Mouse (Mus musculus) MEL (cell line): ENCODE measurements at regions not wholly inside any gene's neighbourhood (a gene's known extent, or its start where the extent isn't known, plus 50 kb on each side); places are given as distances from the start of the nearest gene placed in this dataset.

Source experiments
- BHLHE40 ChIP-seq: IDR thresholded peaks from 2 replicates; pipeline ENCODE4 v1.6.1; 2012; ENCODE audit warnings: low read depth, mild to moderate bottlenecking, inconsistent platforms, low read length, improper control_type of control experiment, borderline replicate concordance
- CHD2 ChIP-seq: IDR thresholded peaks from 2 replicates; pipeline ENCODE4 v1.6.1; 2011; ENCODE audit warnings: low read length, improper control_type of control experiment
- CTCF ChIP-seq, 3 experiments: IDR thresholded peaks in 2 of 3; conservative IDR thresholded peaks in 1 of 3; 2 replicates each; pipeline ENCODE4 v1.5.1; 2011 to 2012; ENCODE audit warnings: low read length in 3 of 3, low read depth in 2 of 3, mild to moderate bottlenecking in 2 of 3, improper control_type of control experiment in 1 of 3, inconsistent platforms in 1 of 3, mixed read lengths in 1 of 3, moderate library complexity in 1 of 3; ENCODE audit not compliant: control insufficient read depth in 1 of 3, insufficient read depth in 1 of 3, poor library complexity in 1 of 3, severe bottlenecking in 1 of 3
- ELF1 ChIP-seq: IDR thresholded peaks from 2 replicates; pipeline ENCODE4 v1.6.1; 2014; ENCODE audit warnings: low read depth, mild to moderate bottlenecking, inconsistent platforms, low read length, improper control_type of control experiment, moderate library complexity
- GABPA ChIP-seq: IDR thresholded peaks from 2 replicates; pipeline ENCODE4 v1.6.1; 2012; ENCODE audit warnings: low read depth, mild to moderate bottlenecking, inconsistent platforms, low read length, improper control_type of control experiment, moderate library complexity
- HCFC1 ChIP-seq: IDR thresholded peaks from 2 replicates; pipeline ENCODE4 v1.6.1; 2012; ENCODE audit warnings: low read depth, mild to moderate bottlenecking, inconsistent platforms, low read length, improper control_type of control experiment, moderate library complexity
- KAT2A ChIP-seq: conservative IDR thresholded peaks from 2 replicates; pipeline ENCODE4 v1.6.1; 2012; ENCODE audit warnings: low read depth, low read length, improper control_type of control experiment, inconsistent platforms
- MAX ChIP-seq: IDR thresholded peaks from 2 replicates; pipeline ENCODE4 v1.6.1; 2011; ENCODE audit warnings: low read length, improper control_type of control experiment
- POLR2A ChIP-seq, 2 experiments: IDR thresholded peaks; 2 replicates each; pipeline ENCODE4 v1.6.1; 2011 to 2012; ENCODE audit warnings: low read length in 2 of 2, mild to moderate bottlenecking in 2 of 2, control low read depth in 1 of 2, improper control_type of control experiment in 1 of 2, low read depth in 1 of 2, moderate library complexity in 1 of 2; ENCODE audit not compliant: control insufficient read depth in 1 of 2, insufficient read depth in 1 of 2, poor library complexity in 1 of 2
- RCOR1 ChIP-seq: IDR thresholded peaks from 2 replicates; pipeline ENCODE4 v1.6.1; 2012; ENCODE audit warnings: low read depth, mild to moderate bottlenecking, inconsistent platforms, low read length, improper control_type of control experiment
- TBP ChIP-seq: IDR thresholded peaks from 2 replicates; pipeline ENCODE4 v1.8.0; 2011; ENCODE audit warnings: low read depth, low read length, improper control_type of control experiment
- TCF12 ChIP-seq: IDR thresholded peaks from 2 replicates; pipeline ENCODE4 v1.6.1; 2014; ENCODE audit warnings: low read depth, mild to moderate bottlenecking, inconsistent platforms, low read length, improper control_type of control experiment, moderate library complexity
- USF1 ChIP-seq: IDR thresholded peaks from 2 replicates; pipeline ENCODE4 v1.6.1; 2014; ENCODE audit warnings: low read depth, mild to moderate bottlenecking, inconsistent platforms, low read length, improper control_type of control experiment, moderate library complexity
- ZKSCAN1 ChIP-seq: IDR thresholded peaks from 2 replicates; pipeline ENCODE4 v1.6.1; 2012; ENCODE audit warnings: low read depth, mild to moderate bottlenecking, inconsistent platforms, low read length, improper control_type of control experiment, moderate library complexity

- TF ChIP-seq USF1 (no peak), CTCF (IDR thresholded peaks at IDR 0.05 in 2 of 3, conservative IDR thresholded peaks at IDR 0.05 in 1 of 3; ENCODE audit: control insufficient read depth in 1 of 3, insufficient read depth in 1 of 3, low read depth in 2 of 3, low read length in 3 of 3, poor library complexity in 1 of 3, severe bottlenecking in 1 of 3) (no peak), POLR2A (IDR thresholded peaks at IDR 0.05; ENCODE audit: control insufficient read depth in 1 of 2, insufficient read depth in 1 of 2, low read depth in 1 of 2, low read length in 2 of 2, poor library complexity in 1 of 2) (no peak), GABPA (no peak), ZKSCAN1 (no peak), TBP (no peak), MAX (no peak), ELF1 (no peak), BHLHE40 (no peak), HCFC1 (no peak), CHD2 (no peak), RCOR1 (no peak), KAT2A (no peak), TCF12 (no peak)
Measured at GRCm38 (mm10) chr5:83029703-83030102, 325.3 kb downstream of the Tecrl start.
